Mouse (Mus musculus): Measurements from ENCODE around the gene Csn3.

Gene Csn3

DNA sequence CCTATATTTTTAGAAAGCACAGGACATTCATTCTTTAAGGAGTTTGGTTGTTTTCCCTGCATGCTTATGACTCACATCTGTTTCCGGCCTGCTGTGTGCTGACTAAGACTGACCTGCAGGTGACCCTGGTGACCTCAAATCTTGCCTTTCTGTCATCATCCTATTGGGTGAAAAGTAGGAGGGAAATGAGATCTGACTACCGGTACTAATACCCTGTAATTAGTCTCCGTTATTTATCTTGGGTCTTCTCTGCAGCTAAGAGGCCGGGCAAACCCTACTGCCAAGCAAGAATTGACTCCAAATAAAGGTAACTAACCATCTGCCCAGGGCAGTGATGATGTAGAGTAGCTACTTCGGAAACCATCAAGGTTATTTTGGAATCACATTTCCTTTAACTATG, at the start of gene Csn3:
TSS of gene Csn3 (plus strand) at position 208 of the 400 bp plus-strand sequence.
- DNase-seq (ENCODE audit: low spot score in 2 of 2): no peak

- DNase-seq (ENCODE audit: low spot score in 2 of 2): no peak
These were observed 40.6 kb upstream of the Csn3 start, which contains the start of gene Odam for GRCm38 (mm10) chr5:87884729-87885128. Gene Odam, plus strand, starts transcription at chr5:87885029.

DNA sequence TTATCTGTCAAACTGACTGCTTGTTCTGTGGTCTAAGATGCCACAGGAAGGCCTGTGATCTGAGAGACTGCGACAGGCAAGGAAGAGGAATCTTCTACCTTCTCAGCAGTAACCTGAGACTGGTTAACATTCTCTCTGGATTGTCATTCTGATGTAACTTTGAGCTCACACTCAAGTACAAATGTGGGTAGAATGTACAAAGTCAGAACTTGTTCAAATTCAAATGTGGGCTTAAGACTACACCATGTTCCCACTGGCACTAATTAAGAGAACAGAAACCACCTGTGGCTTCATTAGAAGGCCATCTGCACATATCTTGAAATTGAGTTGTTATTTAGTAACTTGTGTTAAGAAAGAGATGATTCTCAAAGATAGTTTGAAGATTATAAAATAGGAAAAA, 6.2 kb downstream of the Csn3 start:
- DNase-seq (ENCODE audit: low spot score in 2 of 2): no peak

DNA sequence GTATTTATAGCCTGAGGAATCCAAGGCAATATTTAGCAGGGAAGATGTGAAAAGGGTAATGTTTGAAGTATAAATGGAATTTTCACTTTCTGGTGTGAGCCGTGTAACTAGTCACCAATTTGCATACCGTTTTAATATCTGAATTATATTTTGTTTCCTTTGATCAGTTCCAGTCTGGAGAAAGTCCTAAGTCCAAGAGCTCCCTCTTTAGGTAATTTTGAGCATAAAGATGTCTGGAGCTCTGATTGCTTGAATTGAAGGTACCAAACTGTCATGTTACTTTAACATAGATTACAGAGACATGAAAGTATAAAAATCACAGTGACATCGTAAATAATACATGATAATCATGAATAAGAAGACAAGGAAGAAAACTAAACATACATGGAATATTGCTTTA, 15.4 kb downstream of the Csn3 start:
- DNase-seq (ENCODE audit: low spot score in 2 of 2): no peak

DNA sequence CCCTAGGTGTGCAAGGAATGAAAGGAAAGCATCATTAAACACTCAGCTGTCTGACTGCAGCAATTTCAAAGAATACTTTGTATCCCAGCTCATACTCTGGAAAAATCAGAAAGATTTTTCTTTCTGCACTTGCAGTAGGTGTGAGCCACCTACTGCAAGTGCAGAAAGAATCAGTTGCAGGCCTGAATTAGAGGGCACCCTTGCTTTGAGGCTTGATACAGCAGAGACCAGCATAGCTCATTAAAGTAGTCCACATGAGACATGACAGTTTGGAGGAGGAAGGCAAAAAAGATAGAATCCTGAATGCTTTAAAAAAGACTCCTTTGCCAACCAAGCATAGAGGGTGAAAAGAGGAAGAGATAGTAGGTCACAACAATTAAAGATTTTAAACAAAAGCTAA, 17.1 kb downstream of the Csn3 start:
- no peak for DNase-seq (ENCODE audit: low spot score in 2 of 2)

- DNase-seq (ENCODE audit: low spot score in 2 of 2): no peak
These were observed 26.5 kb downstream of the Csn3 start for GRCm38 (mm10) chr5:87951836-87952235.

DNA sequence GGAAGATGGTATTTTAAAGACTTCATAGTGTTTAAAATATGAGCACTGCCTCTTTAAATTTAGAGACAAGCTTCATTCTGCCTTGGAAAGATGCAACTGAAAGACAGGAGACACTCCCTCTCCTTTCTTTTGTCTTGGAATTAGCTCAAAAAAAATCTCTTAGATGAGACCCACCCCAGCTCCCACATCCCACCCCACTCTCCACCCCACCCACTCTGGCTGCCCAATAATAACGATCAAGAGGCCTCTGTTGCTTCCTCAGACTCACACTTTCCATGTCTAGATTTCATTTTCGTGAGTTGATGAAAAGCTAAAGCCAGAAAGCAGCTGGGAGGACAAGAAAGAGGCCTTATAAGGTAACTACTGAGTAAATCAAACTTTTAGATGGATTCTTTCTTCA, 43.8 kb downstream of the Csn3 start, which contains the start of the genes 2310003L06Rik and Gm28434:
TSS of gene 2310003L06Rik (plus strand) at position 259 of the 400 bp plus-strand sequence.
TSS of gene Gm28434 (plus strand) at position 317 of the 400 bp plus-strand sequence.
- DNase-seq (ENCODE audit: low spot score in 2 of 2): no peak

DNA sequence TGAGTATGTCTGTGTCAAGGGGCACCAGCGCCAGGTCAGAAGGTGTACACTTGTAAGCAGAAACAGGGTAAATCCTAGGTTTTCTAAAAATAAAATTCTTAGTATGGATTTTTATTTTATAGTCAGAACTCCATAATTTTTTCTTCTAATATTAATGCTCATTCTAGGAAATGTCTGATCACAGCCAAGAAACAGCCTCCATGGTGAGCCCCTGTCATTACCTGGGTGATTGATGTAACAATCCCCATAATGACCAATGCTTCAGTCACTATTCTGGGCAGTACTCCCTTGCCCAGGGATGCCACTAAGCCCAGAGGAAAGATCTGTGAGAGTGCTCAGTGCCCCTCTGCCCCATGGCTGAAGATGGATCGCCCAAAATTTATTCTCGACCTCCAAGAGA, 53.8 kb downstream of the Csn3 start, which contains the start of gene Cabs1:
TSS of gene Cabs1 (plus strand) at position 301 of the 400 bp plus-strand sequence.
- DNase-seq (ENCODE audit: low spot score in 2 of 2): no peak
